In genomic region chr2:154677651-154678139, GRCm38 (mm10) we compare ENCODE assay signal across 7 mouse cellular contexts. TPM values are rescaled to one million over a fixed set of nuclear protein-coding genes. Genes with fewer than 3 reads are reported as not detected.
A peak's percentile ranks its signal among the peaks of the same experiment; 100 is the strongest.
DNase-seq lines count a peak whose midpoint lies in the region; ATAC-seq lines count a peak whose summit lies in the region.

No protein-coding gene starts in this region.

- no peak overlapping the region for H3K9ac ChIP-seq in kidney, embryonic 15.5 days
- H3K9ac ChIP-seq in liver, embryonic 12.5 days = peak overlapping the region; percentile 58
- 0 out of 2 replicates have a peak overlapping the region, but pooled peaks have one; percentile 47 for H3K9ac ChIP-seq in neural tube, embryonic 12.5 days

- peaks cover 4% of the 10 kb centered on the region; the same call in 1 of the 2 replicates for H3K36me3 ChIP-seq in kidney, embryonic 15.5 days
- H3K36me3 ChIP-seq in liver, embryonic 12.5 days = peaks cover 4% of the 10 kb centered on the region
- H3K36me3 ChIP-seq in neural tube, embryonic 12.5 days = no peaks in the 10 kb centered on the region; the same call in 1 of the 2 replicates

- no peak; the same call in 1 of the 2 replicates for ATAC-seq in kidney, embryonic 15.5 days (replicated peaks; ENCODE audit: low FRiP score)
- ATAC-seq in liver, embryonic 12.5 days = 0 out of 2 replicates have a peak, but pooled peaks have one; percentile 15
- ATAC-seq in neural tube, embryonic 12.5 days (ENCODE audit: low FRiP score, low read depth) = peak; percentile 78

- no peaks in the 10 kb centered on the region for H3K27me3 ChIP-seq in kidney, embryonic 15.5 days
- no peaks in the 10 kb centered on the region for H3K27me3 ChIP-seq in liver, embryonic 12.5 days (replicated peaks)
- H3K27me3 ChIP-seq in neural tube, embryonic 12.5 days (replicated peaks) = no peaks in the 10 kb centered on the region

- DNase-seq in brain, embryonic 18.5 days (ENCODE audit: low read depth, low spot score) = peak; percentile 89
- peak; percentile 43 for DNase-seq in embryo, embryonic 11.5 days (ENCODE audit: low read depth, low spot score)
- peak; percentile 61 for DNase-seq in heart, adult 8-10 months (ENCODE audit: low spot score)
- no peak for DNase-seq in thymus, postnatal 4 days

- peaks cover 48% of the 10 kb centered on the region for H3K4me1 ChIP-seq in kidney, embryonic 15.5 days
- H3K4me1 ChIP-seq in liver, embryonic 12.5 days = peaks cover 51% of the 10 kb centered on the region
- H3K4me1 ChIP-seq in neural tube, embryonic 12.5 days = peaks cover 39% of the 10 kb centered on the region

- H3K4me2 ChIP-seq in kidney, embryonic 15.5 days = peak overlapping the region; percentile 35
- H3K4me2 ChIP-seq in liver, embryonic 12.5 days = peak overlapping the region; percentile 71
- H3K4me2 ChIP-seq in neural tube, embryonic 12.5 days (replicated peaks) = peak overlapping the region; percentile 52

- H3K27ac ChIP-seq in kidney, embryonic 15.5 days = peak overlapping the region; percentile 87
- H3K27ac ChIP-seq in liver, embryonic 12.5 days = peak overlapping the region; percentile 79
- peak overlapping the region; percentile 82 for H3K27ac ChIP-seq in neural tube, embryonic 12.5 days

- H3K9me3 ChIP-seq in kidney, embryonic 15.5 days (replicated peaks) = no peaks in the 10 kb centered on the region
- no peaks in the 10 kb centered on the region for H3K9me3 ChIP-seq in liver, embryonic 12.5 days (replicated peaks)
- no peaks in the 10 kb centered on the region for H3K9me3 ChIP-seq in neural tube, embryonic 12.5 days

- WGBS in kidney, embryonic 15.5 days = 37% methylated on average over 10 of the region's 10 CpGs
- WGBS in liver, embryonic 12.5 days (ENCODE audit: insufficient replicate concordance) = 36% methylated on average over 10 of the region's 10 CpGs
- 30% methylated on average over 10 of the region's 10 CpGs for WGBS in neural tube, embryonic 12.5 days

- peak overlapping the region; percentile 6; the same call in 1 of the 2 replicates for H3K4me3 ChIP-seq in kidney, embryonic 15.5 days (replicated peaks)
- peak overlapping the region; percentile 42 for H3K4me3 ChIP-seq in liver, embryonic 12.5 days
- 0 out of 2 replicates have a peak overlapping the region, but pooled peaks have one; percentile 5 for H3K4me3 ChIP-seq in neural tube, embryonic 12.5 days

RNA-seq across cellular contexts. Expression of gene Chmp4b, which starts 26.2 kb away (rescaled TPM):
- total RNA-seq in heart, adult 8-10 months (2022) = 100 to 1,000 TPM; 119 to 132 (median 124) TPM
- polyA plus RNA-seq in kidney, embryonic 15.5 days (2015; fragmentation: Nextera tagmentation; extraction: Ambion mirVana) = 24.6 and 24.8 TPM in 2 replicates
- polyA plus RNA-seq in liver, embryonic 12.5 days (2016; fragmentation: Nextera tagmentation; extraction: Ambion mirVana) = 17.6 and 18.2 TPM in 2 replicates
- polyA plus RNA-seq in neural tube, embryonic 12.5 days (2016; fragmentation: Nextera tagmentation; extraction: Ambion mirVana) = 21.8 and 29.4 TPM in 2 replicates
